Mouse (Mus musculus): Measurements from ENCODE around the gene Mmp7.
A peak's percentile ranks its signal among the peaks of the same experiment; 100 is the strongest.

The Mmp7 gene

DNA sequence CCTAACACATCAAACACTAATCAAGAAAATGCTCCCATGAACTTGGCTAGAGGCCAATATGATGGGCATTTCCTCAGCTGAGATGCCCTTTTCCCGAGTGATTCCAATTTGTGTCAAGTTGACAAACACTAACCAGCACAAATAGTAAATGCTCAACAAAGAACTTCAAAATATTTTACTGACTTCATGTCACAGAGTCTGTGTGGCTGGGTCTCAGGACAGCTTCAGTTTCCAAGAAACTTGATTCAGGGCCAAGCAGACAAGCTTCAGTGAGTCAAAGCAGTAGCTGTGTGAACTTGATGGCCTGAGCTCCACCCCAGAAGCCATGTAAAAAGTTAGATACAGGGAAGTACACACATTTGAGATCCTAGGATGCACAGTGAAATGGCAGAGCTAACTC, 52.3 kb downstream of the Mmp7 start:
- peak; percentile 57 for DNase-seq (ENCODE audit: low read depth, low spot score)

DNA sequence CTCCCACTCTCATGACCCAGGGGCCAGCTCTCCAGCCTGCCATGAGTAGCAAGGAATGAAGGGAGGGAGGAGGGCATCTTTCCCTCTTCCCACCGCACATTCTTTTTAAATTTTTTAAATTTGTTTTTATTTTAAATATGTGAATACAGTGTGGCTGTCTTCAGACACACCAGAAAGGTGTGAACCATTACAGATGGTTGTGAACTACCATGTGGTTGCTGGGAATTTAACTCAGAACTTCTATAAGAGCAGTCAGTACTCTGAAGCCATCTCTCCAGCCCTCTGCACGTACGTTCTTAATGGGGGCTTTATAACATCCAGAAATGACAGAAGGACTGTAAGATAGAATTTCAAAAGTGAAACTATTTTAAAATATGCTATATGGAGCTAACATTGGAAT, 57.0 kb downstream of the Mmp7 start:
- no peak for DNase-seq (ENCODE audit: low read depth, low spot score)

Data from A20 (cell line).